Mouse (Mus musculus): ENCODE measurements around the gene Parp9. TPM values are rescaled to one million over a fixed set of nuclear protein-coding genes. Genes with fewer than 3 reads are reported as not detected.
A peak's percentile ranks its signal among the peaks of the same experiment; 100 is the strongest.

Parp9 gene
- total RNA-seq, 1 experiment = 4.8 TPM

GRCm38 (mm10) chr16:35905355-35905754 lies 32.9 kb upstream of the Parp9 start:
- no peak for DNase-seq (ENCODE audit: low read depth, low spot score)
- Histone ChIP-seq H3K27ac (ENCODE audit: insufficient read depth, low read depth, low read length, poor library complexity, severe bottlenecking) (no peak overlapping the region), H3K4me3 (ENCODE audit: insufficient read depth in 1 of 2, low read depth in 1 of 2, low read length in 2 of 2, poor library complexity in 1 of 2, severe bottlenecking in 1 of 2) (no peak overlapping the region), H3K9ac (ENCODE audit: insufficient read depth, low read depth, low read length, poor library complexity, severe bottlenecking) (no peak overlapping the region), H3K9me3 (ENCODE audit: control insufficient read depth, insufficient read depth, low read depth, low read length) (no peaks in the 10 kb centered on the region), H3K4me1 (ENCODE audit: control insufficient read depth in 2 of 2, insufficient read depth in 2 of 2, low read length in 2 of 2, poor library complexity in 1 of 2) (peaks cover 0 to 11% of the 10 kb centered on the region in 2 experiments), H3K36me3 (ENCODE audit: control insufficient read depth, insufficient read depth, low read length, poor library complexity, severe bottlenecking) (no peaks in the 10 kb centered on the region)
- TF ChIP-seq MAFK (IDR thresholded peaks at IDR 0.05; ENCODE audit: insufficient read depth, low read depth, low read length) = no peak
- in situ Hi-C loops (cut with MboI; ENCODE audit: low sequenced_read_pairs in 2 of 2, unreplicated experiment in 2 of 2) = no loop called here

- H3K4me1 ChIP-seq (ENCODE audit: control insufficient read depth in 2 of 2, insufficient read depth in 2 of 2, low read length in 2 of 2, poor library complexity in 1 of 2) = peaks cover 0 to 11% of the 10 kb centered on the region in 2 experiments
- no peak for DNase-seq (ENCODE audit: low read depth, low spot score)
- no peak overlapping the region for H3K27ac ChIP-seq (ENCODE audit: insufficient read depth, low read depth, low read length, poor library complexity, severe bottlenecking)
- H3K36me3 ChIP-seq (ENCODE audit: control insufficient read depth, insufficient read depth, low read length, poor library complexity, severe bottlenecking) = no peaks in the 10 kb centered on the region
- TF ChIP-seq MAFK (IDR thresholded peaks at IDR 0.05; ENCODE audit: insufficient read depth, low read depth, low read length) (peak; percentile 63), CHD2 (IDR thresholded peaks at IDR 0.05; ENCODE audit: low read depth, low read length) (no peak)
- no peaks in the 10 kb centered on the region for H3K9me3 ChIP-seq (ENCODE audit: control insufficient read depth, insufficient read depth, low read depth, low read length)
- no peak overlapping the region for H3K9ac ChIP-seq (ENCODE audit: insufficient read depth, low read depth, low read length, poor library complexity, severe bottlenecking)
- no peak overlapping the region for H3K4me3 ChIP-seq (ENCODE audit: insufficient read depth in 1 of 2, low read depth in 1 of 2, low read length in 2 of 2, poor library complexity in 1 of 2, severe bottlenecking in 1 of 2)
- in situ Hi-C loops (cut with MboI; ENCODE audit: low sequenced_read_pairs in 2 of 2, unreplicated experiment in 2 of 2) = no loop called here
Observed at GRCm38 (mm10) chr16:35905819-35906485, 32.3 kb upstream of the Parp9 start.

- Histone ChIP-seq H3K4me1 (ENCODE audit: control insufficient read depth in 2 of 2, insufficient read depth in 2 of 2, low read length in 2 of 2, poor library complexity in 1 of 2) (peaks cover 0 to 11% of the 10 kb centered on the region in 2 experiments), H3K9ac (ENCODE audit: insufficient read depth, low read depth, low read length, poor library complexity, severe bottlenecking) (no peak overlapping the region), H3K4me3 (ENCODE audit: insufficient read depth in 1 of 2, low read depth in 1 of 2, low read length in 2 of 2, poor library complexity in 1 of 2, severe bottlenecking in 1 of 2) (no peak overlapping the region), H3K27ac (ENCODE audit: insufficient read depth, low read depth, low read length, poor library complexity, severe bottlenecking) (no peak overlapping the region), H3K36me3 (ENCODE audit: control insufficient read depth, insufficient read depth, low read length, poor library complexity, severe bottlenecking) (no peaks in the 10 kb centered on the region), H3K9me3 (ENCODE audit: control insufficient read depth, insufficient read depth, low read depth, low read length) (no peaks in the 10 kb centered on the region)
- in situ Hi-C loops (cut with MboI; ENCODE audit: low sequenced_read_pairs in 2 of 2, unreplicated experiment in 2 of 2) = no loop called here
- no peak for TF ChIP-seq HCFC1 (IDR thresholded peaks at IDR 0.05; ENCODE audit: borderline replicate concordance, insufficient read depth, low read length)
- TF ChIP-seq CHD2 (IDR thresholded peaks at IDR 0.05; ENCODE audit: low read depth, low read length) = no peak
- no peak for TF ChIP-seq ZC3H11A (IDR thresholded peaks at IDR 0.05; ENCODE audit: borderline replicate concordance, low read depth, low read length)
- TF ChIP-seq ZNF384 (IDR thresholded peaks at IDR 0.05; ENCODE audit: low read depth, low read length) = no peak
- TF ChIP-seq MAFK (IDR thresholded peaks at IDR 0.05; ENCODE audit: insufficient read depth, low read depth, low read length) = no peak
- no peak for DNase-seq (ENCODE audit: low read depth, low spot score)
Observed at GRCm38 (mm10) chr16:35906887-35907286, 31.4 kb upstream of the Parp9 start.

- Histone ChIP-seq H3K4me3 (ENCODE audit: insufficient read depth in 1 of 2, low read depth in 1 of 2, low read length in 2 of 2, poor library complexity in 1 of 2, severe bottlenecking in 1 of 2) (no peak overlapping the region), H3K27ac (ENCODE audit: insufficient read depth, low read depth, low read length, poor library complexity, severe bottlenecking) (no peak overlapping the region), H3K36me3 (ENCODE audit: control insufficient read depth, insufficient read depth, low read length, poor library complexity, severe bottlenecking) (no peaks in the 10 kb centered on the region), H3K9ac (ENCODE audit: insufficient read depth, low read depth, low read length, poor library complexity, severe bottlenecking) (no peak overlapping the region), H3K4me1 (ENCODE audit: control insufficient read depth in 2 of 2, insufficient read depth in 2 of 2, low read length in 2 of 2, poor library complexity in 1 of 2) (peaks cover 0 to 11% of the 10 kb centered on the region in 2 experiments), H3K9me3 (ENCODE audit: control insufficient read depth, insufficient read depth, low read depth, low read length) (no peaks in the 10 kb centered on the region)
- in situ Hi-C loops (cut with MboI; ENCODE audit: low sequenced_read_pairs in 2 of 2, unreplicated experiment in 2 of 2) = no loop called here
- TF ChIP-seq ZC3H11A (IDR thresholded peaks at IDR 0.05; ENCODE audit: borderline replicate concordance, low read depth, low read length) = no peak
- no peak for TF ChIP-seq MAFK (IDR thresholded peaks at IDR 0.05; ENCODE audit: insufficient read depth, low read depth, low read length)
- no peak for TF ChIP-seq HCFC1 (IDR thresholded peaks at IDR 0.05; ENCODE audit: borderline replicate concordance, insufficient read depth, low read length)
- no peak for TF ChIP-seq ZNF384 (IDR thresholded peaks at IDR 0.05; ENCODE audit: low read depth, low read length)
- no peak for TF ChIP-seq CHD2 (IDR thresholded peaks at IDR 0.05; ENCODE audit: low read depth, low read length)
- no peak for DNase-seq (ENCODE audit: low read depth, low spot score)
Observed at GRCm38 (mm10) chr16:35907432-35908201, 30.7 kb upstream of the Parp9 start.
